Mouse (Mus musculus): Measurements from ENCODE around the gene Krtap4-7.

- TF ChIP-seq EP300 (IDR thresholded peaks at IDR 0.05) (no peak), CTCF (IDR thresholded peaks at IDR 0.05) (no peak)
Observed at GRCm38 (mm10) chr11:99640926-99641325, 3.0 kb downstream of the Krtap4-7 start.

Measured in lung, postnatal 0 days (tissue).